Mouse (Mus musculus) frontal cortex, postnatal 14 days (tissue): ENCODE data around the gene Psme2.

Experiments used
- DNase-seq, 2 experiments: peaks; one replicate each; pipeline ENCODE4 v3.0.0; 2022; ENCODE audit warnings: low spot score in 2 of 2

The Psme2 gene

GRCm38 (mm10) chr14:55567496-55567895, 23.4 kb downstream of the Psme2 start:
- DNase-seq: no peak

GRCm38 (mm10) chr14:55565748-55566147, 25.2 kb downstream of the Psme2 start:
- no peak for DNase-seq

- DNase-seq: no peak
These were observed 27.7 kb downstream of the Psme2 start for GRCm38 (mm10) chr14:55563249-55563648.

- no peak for DNase-seq
These were observed 29.1 kb downstream of the Psme2 start for GRCm38 (mm10) chr14:55561860-55562259.

GRCm38 (mm10) chr14:55560202-55561073, 30.5 kb downstream of the Psme2 start, which contains the start of gene A730061H03Rik:
Gene A730061H03Rik (minus strand): TSS chr14:55560406.
- DNase-seq: peak; percentile 97 to 99

- DNase-seq: peak; percentile 81 to 83
These were observed 31.1 kb downstream of the Psme2 start, which contains the start of gene Dcaf11 for GRCm38 (mm10) chr14:55559799-55560201. Gene Dcaf11 (plus strand): TSS chr14:55560006.

GRCm38 (mm10) chr14:55558740-55559448, 32.0 kb downstream of the Psme2 start:
- DNase-seq: no peak

- DNase-seq: no peak
These were observed 33.3 kb downstream of the Psme2 start for GRCm38 (mm10) chr14:55557587-55557986.

- DNase-seq: peak in 1 of 2 experiments; percentile 56
These were observed 33.9 kb downstream of the Psme2 start for GRCm38 (mm10) chr14:55557003-55557402.

GRCm38 (mm10) chr14:55555788-55556187, 35.1 kb downstream of the Psme2 start:
- DNase-seq: no peak

- no peak for DNase-seq
These were observed 36.3 kb downstream of the Psme2 start for GRCm38 (mm10) chr14:55554635-55555034.

- no peak for DNase-seq
These were observed 39.1 kb downstream of the Psme2 start for GRCm38 (mm10) chr14:55551794-55552193.

GRCm38 (mm10) chr14:55551347-55551746, 39.6 kb downstream of the Psme2 start:
- DNase-seq: no peak

GRCm38 (mm10) chr14:55550191-55550590, 40.7 kb downstream of the Psme2 start:
- no peak for DNase-seq

GRCm38 (mm10) chr14:55544334-55544733, 46.6 kb downstream of the Psme2 start:
- DNase-seq: no peak

- DNase-seq: no peak
These were observed 48.6 kb downstream of the Psme2 start for GRCm38 (mm10) chr14:55542268-55542667.

GRCm38 (mm10) chr14:55540787-55541321, 50.1 kb downstream of the Psme2 start:
- DNase-seq: peak; percentile 62 to 63

GRCm38 (mm10) chr14:55540067-55540786, 50.7 kb downstream of the Psme2 start, which contains the start of gene Pck2:
Gene Pck2 (plus strand): TSS chr14:55540266.
- DNase-seq: peak; percentile 61
